Mouse (Mus musculus) adrenal gland, adult (tissue): Measurements from ENCODE around the gene Fam166a.

Experiments used
- DNase-seq, 2 experiments: peaks; one replicate each; pipeline ENCODE4 v3.0.0; 2022 to 2023; ENCODE audit warnings: low spot score in 1 of 2; ENCODE audit not compliant: inconsistent age in 2 of 2

The Fam166a gene

DNA sequence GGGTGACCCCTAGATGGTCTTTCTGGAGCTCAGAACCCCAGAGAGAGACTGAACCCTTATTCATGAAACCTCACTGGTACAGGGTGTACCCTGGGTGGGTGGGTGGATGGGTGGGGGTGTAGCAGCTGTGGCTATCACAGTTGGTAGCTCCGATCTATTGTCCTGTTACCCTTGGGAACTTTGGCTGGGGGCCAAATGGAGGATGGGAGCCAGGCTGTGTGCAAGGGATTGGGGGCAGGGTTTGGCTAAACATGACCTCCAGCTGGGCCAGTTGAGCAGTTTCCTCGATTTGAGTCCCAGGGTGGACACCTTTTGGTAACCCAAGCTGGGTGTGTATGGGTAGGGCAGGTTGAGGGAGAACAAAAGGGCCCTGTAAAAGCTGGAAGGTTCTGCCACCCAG is 48.2 kb downstream of the Fam166a start:
- DNase-seq: peak in 1 of 2 experiments; percentile 65

DNA sequence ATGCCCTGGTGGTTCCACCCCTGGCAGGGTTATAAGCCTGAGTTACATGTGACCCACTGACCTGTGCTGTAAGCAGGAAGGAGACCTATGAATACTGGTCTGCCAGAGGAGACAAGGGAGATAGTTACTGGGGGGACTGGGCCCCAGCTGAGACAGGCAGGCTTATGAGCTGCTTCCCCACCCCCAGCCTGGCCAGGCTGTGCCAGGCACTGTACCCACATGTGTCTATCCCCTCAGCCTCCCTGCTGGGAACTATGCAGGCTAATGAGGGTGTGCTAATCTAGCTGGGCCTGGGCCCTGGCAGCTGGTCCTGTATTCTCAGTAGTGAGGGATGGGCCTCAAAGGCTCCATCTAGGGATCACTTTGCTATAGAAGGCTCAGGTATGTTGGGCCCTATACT is 48.7 kb downstream of the Fam166a start:
- no peak for DNase-seq

DNA sequence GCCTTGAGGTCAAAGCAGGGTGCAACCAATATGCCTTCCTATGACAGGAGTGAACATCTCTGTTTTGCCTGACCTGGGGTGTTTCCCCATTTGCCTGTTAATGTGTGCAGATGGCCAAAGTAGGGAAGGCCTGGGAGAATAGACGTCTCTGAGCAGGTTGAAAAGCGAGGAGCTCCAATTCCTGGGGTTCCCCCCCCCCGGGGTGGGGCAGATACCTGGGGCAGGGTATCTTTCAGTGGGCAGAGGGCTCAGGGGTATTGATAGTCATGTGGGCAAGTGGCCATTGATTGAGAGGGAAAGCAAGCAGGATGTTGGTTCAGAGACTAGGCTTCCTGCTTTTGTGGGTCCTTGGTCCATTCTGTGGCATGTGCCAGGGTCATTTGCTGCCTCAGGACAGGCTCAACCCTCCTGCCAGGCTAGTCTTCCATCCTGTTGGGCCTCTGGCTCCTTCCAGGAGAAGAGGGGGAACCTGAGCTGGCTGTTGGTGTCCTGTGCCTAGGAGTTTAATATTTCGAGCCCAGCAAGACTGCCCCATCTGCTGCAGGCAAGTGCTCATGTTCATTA is 49.3 kb downstream of the Fam166a start:
- DNase-seq: no peak
